Mouse (Mus musculus): ENCODE data around the gene Hhipl1.

Hhipl1 gene

GRCm38 (mm10) chr12:108305812-108306794 is at the start of gene Hhipl1:
TSS of gene Hhipl1 (plus strand) at chr12:108306270.
- no peak for DNase-seq

GRCm38 (mm10) chr12:108256734-108257133 is 49.3 kb upstream of the Hhipl1 start:
- DNase-seq: no peak

GRCm38 (mm10) chr12:108259322-108260049 is 46.6 kb upstream of the Hhipl1 start:
- DNase-seq: no peak

- DNase-seq: no peak
Measured at GRCm38 (mm10) chr12:108260950-108261349, 45.1 kb upstream of the Hhipl1 start.

GRCm38 (mm10) chr12:108264918-108265317 is 41.2 kb upstream of the Hhipl1 start:
- no peak for DNase-seq

- no peak for DNase-seq
Measured at GRCm38 (mm10) chr12:108265831-108266619, 40.0 kb upstream of the Hhipl1 start.

GRCm38 (mm10) chr12:108267653-108268052 is 38.4 kb upstream of the Hhipl1 start:
- no peak for DNase-seq

- no peak for DNase-seq
Measured at GRCm38 (mm10) chr12:108268970-108269369, 37.1 kb upstream of the Hhipl1 start.

GRCm38 (mm10) chr12:108269699-108270098 is 36.4 kb upstream of the Hhipl1 start:
- DNase-seq: no peak

- DNase-seq: no peak
Measured at GRCm38 (mm10) chr12:108270240-108270919, 35.7 kb upstream of the Hhipl1 start.

GRCm38 (mm10) chr12:108271351-108272142 is 34.5 kb upstream of the Hhipl1 start:
- no peak for DNase-seq

- no peak for DNase-seq
Measured at GRCm38 (mm10) chr12:108272143-108272635, 33.9 kb upstream of the Hhipl1 start.

GRCm38 (mm10) chr12:108273466-108274312 is 32.4 kb upstream of the Hhipl1 start:
- DNase-seq: peak; percentile 29

- peak; percentile 49 for DNase-seq
Measured at GRCm38 (mm10) chr12:108274313-108274595, 31.8 kb upstream of the Hhipl1 start.

GRCm38 (mm10) chr12:108274661-108275507 is 31.2 kb upstream of the Hhipl1 start, which contains the start of gene Ccdc85c:
TSS of gene Ccdc85c (minus strand) at chr12:108275425.
- peak; percentile 63 for DNase-seq

GRCm38 (mm10) chr12:108275508-108275890 is 30.6 kb upstream of the Hhipl1 start:
- peak; percentile 99 for DNase-seq

- DNase-seq: peak; percentile 82
Measured at GRCm38 (mm10) chr12:108275920-108276822, 29.9 kb upstream of the Hhipl1 start.

- no peak for DNase-seq
Measured at GRCm38 (mm10) chr12:108277341-108277841, 28.7 kb upstream of the Hhipl1 start.
